Mouse (Mus musculus): ENCODE results near the gene Sec14l3.

DNA sequence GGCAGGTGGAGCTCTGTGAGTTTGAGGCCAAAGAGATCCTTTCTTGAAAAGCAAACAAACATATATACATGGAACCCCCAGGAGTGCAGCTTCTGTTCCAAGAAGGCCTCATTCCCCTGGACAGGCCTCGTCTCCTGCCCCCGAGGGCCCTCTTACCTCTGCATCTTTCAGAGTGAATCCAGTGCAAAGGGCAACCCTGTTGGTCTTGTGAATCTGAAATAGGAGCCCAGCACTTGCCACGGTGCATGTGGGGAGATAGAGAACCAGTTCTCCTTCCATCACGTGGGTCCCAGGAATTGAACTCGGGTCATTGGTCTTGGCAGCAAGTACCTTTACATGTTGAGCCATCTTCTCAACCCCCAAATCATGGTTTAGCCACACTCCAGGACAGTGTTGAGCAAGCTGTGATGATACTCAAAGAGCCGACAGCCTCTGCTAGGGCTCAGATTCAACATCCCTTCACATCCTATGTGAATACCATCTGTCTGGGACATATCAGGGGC lies 23.5 kb upstream of the Sec14l3 start:
- TF ChIP-seq POLR2A (IDR thresholded peaks at IDR 0.05; ENCODE audit: borderline replicate concordance, control insufficient read depth, low read depth, low read length) (no peak), CTCF (IDR thresholded peaks at IDR 0.05; ENCODE audit: control insufficient read depth, insufficient read depth, low read length) (no peak)
